Mouse (Mus musculus) thymus, postnatal 0 days (tissue): ENCODE results near the gene Hoxa1. TPM values are rescaled to one million over a fixed set of nuclear protein-coding genes. Genes with fewer than 3 reads are reported as not detected.

Experiments used
- DNase-seq: peaks from one replicate; pipeline ENCODE4 v3.0.0-alpha.2; 2015; ENCODE audit warnings: low spot score
- polyA plus RNA-seq: library from polyadenylated mRNA; unstranded; fragments of >200 nt; fragmentation: Nextera tagmentation; extraction: Ambion mirVana; gene quantifications from 2 replicates; pipeline ENCODE4 v1.2.1, GENCODE M21; 2015

Hoxa1 gene
- polyA plus RNA-seq, 1 experiment from 2014 or later, result 0.44 TPM

- no peak for DNase-seq
These were observed 32.3 kb upstream of the Hoxa1 start for GRCm38 (mm10) chr6:52190410-52190809.

- no peak for DNase-seq
These were observed 31.8 kb upstream of the Hoxa1 start for GRCm38 (mm10) chr6:52189909-52190308.

GRCm38 (mm10) chr6:52189172-52189591, 31.1 kb upstream of the Hoxa1 start:
- DNase-seq, result no peak

- no peak for DNase-seq
These were observed 28.4 kb upstream of the Hoxa1 start for GRCm38 (mm10) chr6:52186500-52186899.

- no peak for DNase-seq
These were observed 27.7 kb upstream of the Hoxa1 start for GRCm38 (mm10) chr6:52185834-52186233.

GRCm38 (mm10) chr6:52185222-52185621, 27.1 kb upstream of the Hoxa1 start:
- no peak for DNase-seq

- DNase-seq, result no peak
These were observed 26.6 kb upstream of the Hoxa1 start for GRCm38 (mm10) chr6:52184668-52185067.

GRCm38 (mm10) chr6:52183311-52184080, 25.4 kb upstream of the Hoxa1 start:
- DNase-seq, result no peak

GRCm38 (mm10) chr6:52182793-52183192, 24.7 kb upstream of the Hoxa1 start:
- DNase-seq, result no peak

GRCm38 (mm10) chr6:52182030-52182429, 23.9 kb upstream of the Hoxa1 start:
- DNase-seq, result no peak

GRCm38 (mm10) chr6:52180726-52181125, 22.6 kb upstream of the Hoxa1 start:
- DNase-seq, result no peak

- DNase-seq, result no peak
These were observed 22.1 kb upstream of the Hoxa1 start for GRCm38 (mm10) chr6:52180213-52180710.

GRCm38 (mm10) chr6:52179690-52180089, 21.6 kb upstream of the Hoxa1 start:
- DNase-seq, result no peak

- no peak for DNase-seq
These were observed 21.0 kb upstream of the Hoxa1 start for GRCm38 (mm10) chr6:52178918-52179665.

GRCm38 (mm10) chr6:52177806-52178205, 19.7 kb upstream of the Hoxa1 start:
- no peak for DNase-seq

- DNase-seq, result no peak
These were observed 19.1 kb upstream of the Hoxa1 start, which contains the start of gene 5730596B20Rik for GRCm38 (mm10) chr6:52177061-52177735. Gene 5730596B20Rik, plus strand, starts transcription at chr6:52177498.

GRCm38 (mm10) chr6:52176391-52176790, 18.3 kb upstream of the Hoxa1 start:
- no peak for DNase-seq

GRCm38 (mm10) chr6:52175864-52176263, 17.7 kb upstream of the Hoxa1 start:
- no peak for DNase-seq

- no peak for DNase-seq
These were observed 17.0 kb upstream of the Hoxa1 start for GRCm38 (mm10) chr6:52174968-52175751.

- no peak for DNase-seq
These were observed 15.5 kb upstream of the Hoxa1 start for GRCm38 (mm10) chr6:52173648-52174047.

GRCm38 (mm10) chr6:52172501-52172900, 14.4 kb upstream of the Hoxa1 start:
- peak; percentile 17 for DNase-seq
